Mouse (Mus musculus): ENCODE data around the gene Hipk2.
A peak's percentile ranks its signal among the peaks of the same experiment; 100 is the strongest.

GRCm38 (mm10) chr6:38910828-38911559 lies 35.0 kb upstream of the Hipk2 start:
- peak; percentile 80 for TF ChIP-seq CTCF (conservative IDR thresholded peaks at IDR 0.05; ENCODE audit: low read length)
- no peak for TF ChIP-seq POU5F1 (IDR thresholded peaks at IDR 0.05; ENCODE audit: borderline replicate concordance, low read length)
